Mouse (Mus musculus): ENCODE data around the gene Caskin1. TPM values are rescaled to one million over a fixed set of nuclear protein-coding genes. Genes with fewer than 3 reads are reported as not detected.
A peak's percentile ranks its signal among the peaks of the same experiment; 100 is the strongest.

Caskin1 gene
- polyA plus RNA-seq, 1 experiment from 2014 or later: 4.3 TPM

GRCm38 (mm10) chr17:24461580-24461979 is 26.8 kb upstream of the Caskin1 start:
- no peak overlapping the region for H3K4me3 ChIP-seq
- no peaks in the 10 kb centered on the region for H3K27me3 ChIP-seq (ENCODE audit: poor library complexity, severe bottlenecking)
- no peaks in the 10 kb centered on the region for H3K4me1 ChIP-seq
- H3K36me3 ChIP-seq (replicated peaks): no peaks in the 10 kb centered on the region
- DNase-seq (ENCODE audit: extremely low spot score, low spot score): no peak
- no peak overlapping the region for H3K27ac ChIP-seq
- WGBS: 76% methylated on average over 2 of the region's 2 CpGs
- H3K9me3 ChIP-seq: no peaks in the 10 kb centered on the region

- Histone ChIP-seq H3K27me3 (ENCODE audit: poor library complexity, severe bottlenecking) (no peaks in the 10 kb centered on the region), H3K4me1 (no peaks in the 10 kb centered on the region), H3K4me3 (no peak overlapping the region), H3K36me3 (replicated peaks) (no peaks in the 10 kb centered on the region), H3K27ac (no peak overlapping the region), H3K9me3 (no peaks in the 10 kb centered on the region)
- no peak for DNase-seq (ENCODE audit: extremely low spot score, low spot score)
- WGBS: 86% methylated on average over 1 of the region's 1 CpGs
Observed at GRCm38 (mm10) chr17:24462932-24463331, 25.5 kb upstream of the Caskin1 start.

- H3K36me3 ChIP-seq (replicated peaks): no peaks in the 10 kb centered on the region
- H3K4me3 ChIP-seq: no peak overlapping the region
- no peaks in the 10 kb centered on the region for H3K9me3 ChIP-seq
- DNase-seq (ENCODE audit: extremely low spot score, low spot score): no peak
- H3K4me1 ChIP-seq: no peaks in the 10 kb centered on the region
- no peaks in the 10 kb centered on the region for H3K27me3 ChIP-seq (ENCODE audit: poor library complexity, severe bottlenecking)
- H3K27ac ChIP-seq: no peak overlapping the region
- WGBS: 64% methylated on average over 6 of the region's 6 CpGs
Observed at GRCm38 (mm10) chr17:24463374-24464133, 24.8 kb upstream of the Caskin1 start.

- peaks cover 34% of the 10 kb centered on the region for H3K4me1 ChIP-seq
- H3K9me3 ChIP-seq: no peaks in the 10 kb centered on the region
- no peak for DNase-seq (ENCODE audit: extremely low spot score, low spot score)
- WGBS: 88% methylated on average over 5 of the region's 5 CpGs
- no peak overlapping the region for H3K4me3 ChIP-seq
- peaks cover 21% of the 10 kb centered on the region for H3K36me3 ChIP-seq (replicated peaks)
- no peak overlapping the region for H3K27ac ChIP-seq
- no peaks in the 10 kb centered on the region for H3K27me3 ChIP-seq (ENCODE audit: poor library complexity, severe bottlenecking)
Observed at GRCm38 (mm10) chr17:24468636-24469246, 19.7 kb upstream of the Caskin1 start.

- Histone ChIP-seq H3K36me3 (replicated peaks) (peaks cover 27% of the 10 kb centered on the region), H3K4me3 (peak overlapping the region; percentile 95), H3K9me3 (no peaks in the 10 kb centered on the region), H3K27ac (peak overlapping the region; percentile 93), H3K4me1 (peaks cover 41% of the 10 kb centered on the region), H3K27me3 (ENCODE audit: poor library complexity, severe bottlenecking) (no peaks in the 10 kb centered on the region)
- no peak for DNase-seq (ENCODE audit: extremely low spot score, low spot score)
- 16% methylated on average over 7 of the region's 7 CpGs for WGBS
Observed at GRCm38 (mm10) chr17:24469336-24469909, 19.0 kb upstream of the Caskin1 start.

GRCm38 (mm10) chr17:24469910-24470602 is 18.3 kb upstream of the Caskin1 start, which contains the start of the genes E4f1 and Pgp:
E4f1 (minus strand) TSS chr17:24470313.
Pgp (plus strand) TSS chr17:24470392.
- Histone ChIP-seq H3K4me3 (peak within 1 kb of the TSS; percentile 95), H3K9me3 (no peaks in the 10 kb centered on the region), H3K27me3 (ENCODE audit: poor library complexity, severe bottlenecking) (no peaks in the 10 kb centered on the region), H3K4me1 (peaks cover 47% of the 10 kb centered on the region), H3K27ac (peak within 1 kb of the TSS; percentile 93), H3K36me3 (replicated peaks) (peaks cover 34% of the 10 kb centered on the region)
- DNase-seq (ENCODE audit: extremely low spot score, low spot score): peak; percentile 98
- under 1% methylated on average over 75 of the region's 75 CpGs for WGBS

GRCm38 (mm10) chr17:24470701-24471527 is 17.5 kb upstream of the Caskin1 start:
- no peaks in the 10 kb centered on the region for H3K27me3 ChIP-seq (ENCODE audit: poor library complexity, severe bottlenecking)
- peak; percentile 32 for DNase-seq (ENCODE audit: extremely low spot score, low spot score)
- H3K9me3 ChIP-seq: no peaks in the 10 kb centered on the region
- WGBS: under 1% methylated on average over 68 of the region's 68 CpGs
- peaks cover 42% of the 10 kb centered on the region for H3K36me3 ChIP-seq (replicated peaks)
- H3K4me1 ChIP-seq: peaks cover 47% of the 10 kb centered on the region
- H3K4me3 ChIP-seq: peak overlapping the region; percentile 95
- H3K27ac ChIP-seq: peak overlapping the region; percentile 93

DNA sequence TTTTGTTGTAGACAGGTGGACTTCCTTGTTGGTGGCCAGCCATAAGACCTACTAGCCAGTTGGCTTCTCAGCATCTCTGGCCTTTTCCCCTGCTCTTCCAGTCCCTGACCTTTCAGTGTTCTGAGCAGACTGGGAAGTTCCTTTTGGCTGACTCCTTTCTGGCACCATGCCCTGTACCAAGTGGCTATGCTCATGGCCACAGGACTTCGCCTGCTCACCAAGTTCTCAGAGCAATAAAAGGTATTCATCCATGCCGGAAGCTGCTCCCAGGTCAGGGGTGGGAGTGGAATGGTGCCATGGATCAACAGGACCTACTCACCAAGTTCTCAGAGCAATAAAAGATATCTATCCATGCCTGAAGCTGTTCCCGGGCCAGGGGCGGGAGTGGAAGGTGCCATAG is 15.9 kb upstream of the Caskin1 start:
- Histone ChIP-seq H3K27me3 (ENCODE audit: poor library complexity, severe bottlenecking) (no peaks in the 10 kb centered on the region), H3K4me1 (peaks cover 48% of the 10 kb centered on the region), H3K4me3 (peak overlapping the region; percentile 95), H3K27ac (no peak overlapping the region), H3K36me3 (replicated peaks) (peaks cover 58% of the 10 kb centered on the region), H3K9me3 (no peaks in the 10 kb centered on the region)
- no peak for DNase-seq (ENCODE audit: extremely low spot score, low spot score)
- 97% methylated on average over 4 of the region's 4 CpGs for WGBS

DNA sequence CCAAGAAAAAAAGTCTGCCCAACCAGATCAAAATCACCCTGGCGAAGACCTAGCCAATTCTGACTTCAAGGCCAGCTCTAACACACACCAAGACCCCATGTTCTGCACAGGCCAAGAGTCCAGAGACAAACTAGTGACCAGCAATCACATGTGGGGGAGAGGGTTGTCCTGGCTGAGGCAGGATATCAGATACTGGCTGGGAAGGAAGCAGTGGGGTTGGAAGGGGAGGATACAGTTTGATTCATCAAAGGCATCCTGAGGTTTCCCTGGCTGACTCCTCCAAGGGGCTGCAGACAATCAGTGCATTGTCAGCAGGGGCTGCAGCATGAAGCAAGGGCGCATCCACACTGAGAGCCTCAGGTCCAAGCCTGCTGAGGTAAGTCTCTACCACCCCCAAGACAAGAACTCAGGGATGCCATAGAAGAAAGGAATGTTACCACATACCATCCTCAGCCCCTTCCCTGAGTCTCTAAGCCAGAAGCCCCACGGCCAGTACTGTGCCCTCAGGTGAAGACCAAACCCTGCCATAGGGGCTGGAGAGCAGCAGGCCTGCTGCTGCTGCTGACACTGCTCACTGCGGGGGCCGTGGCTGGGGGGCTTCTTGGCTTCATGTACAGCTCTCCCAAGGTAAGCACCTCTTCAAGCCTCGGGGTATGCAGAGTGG is 14.7 kb upstream of the Caskin1 start, which contains the start of gene Bricd5:
Bricd5 (plus strand) TSS at position 273 of the 664 bp plus-strand sequence.
- H3K36me3 ChIP-seq (replicated peaks): peaks cover 61% of the 10 kb centered on the region
- peaks cover 58% of the 10 kb centered on the region for H3K4me1 ChIP-seq
- 0 out of 2 replicates have a peak within 1 kb of the TSS, but pooled peaks have one; percentile 11 for H3K27ac ChIP-seq
- H3K9me3 ChIP-seq: no peaks in the 10 kb centered on the region
- no peaks in the 10 kb centered on the region for H3K27me3 ChIP-seq (ENCODE audit: poor library complexity, severe bottlenecking)
- 77% methylated on average over 6 of the region's 6 CpGs for WGBS
- no peak for DNase-seq (ENCODE audit: extremely low spot score, low spot score)
- peak within 1 kb of the TSS; percentile 95 for H3K4me3 ChIP-seq

- DNase-seq (ENCODE audit: extremely low spot score, low spot score): no peak
- Histone ChIP-seq H3K9me3 (no peaks in the 10 kb centered on the region), H3K4me1 (peaks cover 58% of the 10 kb centered on the region), H3K36me3 (replicated peaks) (peaks cover 61% of the 10 kb centered on the region), H3K27me3 (ENCODE audit: poor library complexity, severe bottlenecking) (no peaks in the 10 kb centered on the region), H3K4me3 (no peak overlapping the region), H3K27ac (0 out of 2 replicates have a peak overlapping the region, but pooled peaks have one; percentile 2)
- 72% methylated on average over 5 of the region's 5 CpGs for WGBS
Observed at GRCm38 (mm10) chr17:24474557-24474956, 13.8 kb upstream of the Caskin1 start.

DNA sequence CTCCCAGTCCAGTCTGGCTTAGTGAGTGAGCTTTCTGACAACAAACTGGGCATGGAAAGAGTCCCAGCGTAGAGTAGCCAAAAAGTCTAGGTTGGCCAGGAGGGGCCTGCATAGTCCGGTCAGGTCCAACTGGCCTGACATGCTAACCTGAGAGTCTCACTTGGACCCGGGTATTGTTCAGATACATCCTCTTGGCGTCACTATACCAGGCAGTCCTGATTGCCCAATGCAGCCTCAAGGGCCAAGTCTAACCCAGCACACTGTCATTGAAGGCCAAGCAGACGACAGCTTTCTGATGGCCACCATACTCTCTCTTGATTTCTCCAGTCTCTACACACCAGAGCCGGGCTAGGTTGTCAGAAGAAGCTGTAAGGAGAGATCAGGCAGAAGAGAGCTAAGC is 12.8 kb upstream of the Caskin1 start:
- no peak for DNase-seq (ENCODE audit: extremely low spot score, low spot score)
- H3K36me3 ChIP-seq (replicated peaks): peaks cover 61% of the 10 kb centered on the region
- H3K27ac ChIP-seq: no peak overlapping the region
- no peaks in the 10 kb centered on the region for H3K27me3 ChIP-seq (ENCODE audit: poor library complexity, severe bottlenecking)
- H3K4me3 ChIP-seq: peak overlapping the region; percentile 10; the same call in 1 of the 2 replicates
- WGBS: 95% methylated on average over 6 of the region's 6 CpGs
- H3K9me3 ChIP-seq: no peaks in the 10 kb centered on the region
- peaks cover 64% of the 10 kb centered on the region for H3K4me1 ChIP-seq

Measured in forebrain, embryonic 10.5 days (tissue).